Mouse (Mus musculus): ENCODE measurements around the gene Sigirr. TPM values are rescaled to one million over a fixed set of nuclear protein-coding genes. Genes with fewer than 3 reads are reported as not detected.

Gene Sigirr
- total and polyA plus RNA-seq, 2 experiments from 2014 or later, result 4.2 to 16.8 TPM

GRCm38 (mm10) chr7:141120605-141121004 is 20.2 kb upstream of the Sigirr start:
- Histone ChIP-seq H3K9ac (replicated peaks; ENCODE audit: low read depth, low read length) (no peak overlapping the region), H3K9me3 (replicated peaks; ENCODE audit: control insufficient read depth, low read length) (no peaks in the 10 kb centered on the region), H3K4me1 (ENCODE audit: control insufficient read depth, insufficient read depth) (0 out of 2 replicates have a peak, but pooled peaks cover 7% of the 10 kb centered on the region), H3K4me3 (ENCODE audit: low read depth, low read length) (no peak overlapping the region), H3K27ac (ENCODE audit: low read depth) (no peak overlapping the region), H3K4me2 (ENCODE audit: low read depth, low read length) (no peak overlapping the region), H3K27me3 (ENCODE audit: control insufficient read depth, insufficient read depth, low read length) (0 out of 2 replicates have a peak, but pooled peaks cover 6% of the 10 kb centered on the region), H3K36me3 (replicated peaks; ENCODE audit: control insufficient read depth, insufficient read depth, low read length) (no peaks in the 10 kb centered on the region)
- 78% methylated on average over 3 of the region's 3 CpGs for WGBS
- ATAC-seq (ENCODE audit: insufficient read depth, low read depth) (no peak), DNase-seq (ENCODE audit: low spot score) (no peak)
- TF ChIP-seq EP300 (IDR thresholded peaks at IDR 0.05; ENCODE audit: low read depth) (no peak), CTCF (IDR thresholded peaks at IDR 0.05; ENCODE audit: low read depth) (no peak)

GRCm38 (mm10) chr7:141119487-141119886 is 19.1 kb upstream of the Sigirr start:
- Histone ChIP-seq H3K4me2 (ENCODE audit: low read depth, low read length) (no peak overlapping the region), H3K27ac (ENCODE audit: low read depth) (no peak overlapping the region), H3K9me3 (replicated peaks; ENCODE audit: control insufficient read depth, low read length) (no peaks in the 10 kb centered on the region), H3K4me1 (ENCODE audit: control insufficient read depth, insufficient read depth) (0 out of 2 replicates have a peak, but pooled peaks cover 7% of the 10 kb centered on the region), H3K9ac (replicated peaks; ENCODE audit: low read depth, low read length) (no peak overlapping the region), H3K4me3 (ENCODE audit: low read depth, low read length) (no peak overlapping the region), H3K36me3 (replicated peaks; ENCODE audit: control insufficient read depth, insufficient read depth, low read length) (no peaks in the 10 kb centered on the region), H3K27me3 (ENCODE audit: control insufficient read depth, insufficient read depth, low read length) (0 out of 2 replicates have a peak, but pooled peaks cover 6% of the 10 kb centered on the region)
- TF ChIP-seq CTCF (IDR thresholded peaks at IDR 0.05; ENCODE audit: low read depth), result no peak
- no peak for TF ChIP-seq EP300 (IDR thresholded peaks at IDR 0.05; ENCODE audit: low read depth)
- 56% methylated on average over 3 of the region's 3 CpGs for WGBS
- ATAC-seq (ENCODE audit: insufficient read depth, low read depth), result no peak
- no peak for DNase-seq (ENCODE audit: low spot score)

GRCm38 (mm10) chr7:141117636-141118035 is 17.3 kb upstream of the Sigirr start, which contains the start of gene Ano9:
Gene Ano9 (minus strand): TSS chr7:141117806.
- no peak within 1 kb of the TSS for H3K27ac ChIP-seq (ENCODE audit: low read depth)
- H3K36me3 ChIP-seq (replicated peaks; ENCODE audit: control insufficient read depth, insufficient read depth, low read length), result no peaks in the 10 kb centered on the region
- 24% methylated on average over 9 of the region's 9 CpGs for WGBS
- no peak within 1 kb of the TSS for H3K4me2 ChIP-seq (ENCODE audit: low read depth, low read length)
- no peak within 1 kb of the TSS for H3K9ac ChIP-seq (replicated peaks; ENCODE audit: low read depth, low read length)
- H3K4me1 ChIP-seq (ENCODE audit: control insufficient read depth, insufficient read depth), result no peaks in the 10 kb centered on the region
- H3K4me3 ChIP-seq (ENCODE audit: low read depth, low read length), result no peak within 1 kb of the TSS
- DNase-seq (ENCODE audit: low spot score) (no peak), ATAC-seq (ENCODE audit: insufficient read depth, low read depth) (no peak)
- 0 out of 2 replicates have a peak, but pooled peaks cover 6% of the 10 kb centered on the region for H3K27me3 ChIP-seq (ENCODE audit: control insufficient read depth, insufficient read depth, low read length)
- TF ChIP-seq CTCF (IDR thresholded peaks at IDR 0.05; ENCODE audit: low read depth), result no peak
- no peak for TF ChIP-seq EP300 (IDR thresholded peaks at IDR 0.05; ENCODE audit: low read depth)
- no peaks in the 10 kb centered on the region for H3K9me3 ChIP-seq (replicated peaks; ENCODE audit: control insufficient read depth, low read length)

- no peak for TF ChIP-seq CTCF (IDR thresholded peaks at IDR 0.05; ENCODE audit: low read depth)
- TF ChIP-seq EP300 (IDR thresholded peaks at IDR 0.05; ENCODE audit: low read depth), result no peak
- DNase-seq (ENCODE audit: low spot score), result no peak
- WGBS, result 72% methylated on average over 9 of the region's 9 CpGs
- Histone ChIP-seq H3K4me3 (ENCODE audit: low read depth, low read length) (no peak overlapping the region), H3K4me1 (ENCODE audit: control insufficient read depth, insufficient read depth) (no peaks in the 10 kb centered on the region), H3K27me3 (ENCODE audit: control insufficient read depth, insufficient read depth, low read length) (0 out of 2 replicates have a peak, but pooled peaks cover 6% of the 10 kb centered on the region), H3K9me3 (replicated peaks; ENCODE audit: control insufficient read depth, low read length) (no peaks in the 10 kb centered on the region), H3K9ac (replicated peaks; ENCODE audit: low read depth, low read length) (no peak overlapping the region), H3K27ac (ENCODE audit: low read depth) (no peak overlapping the region), H3K4me2 (ENCODE audit: low read depth, low read length) (no peak overlapping the region), H3K36me3 (replicated peaks; ENCODE audit: control insufficient read depth, insufficient read depth, low read length) (no peaks in the 10 kb centered on the region)
- no peak for ATAC-seq (ENCODE audit: insufficient read depth, low read depth)
These were observed 15.5 kb upstream of the Sigirr start for GRCm38 (mm10) chr7:141115874-141116273.

- Histone ChIP-seq H3K36me3 (replicated peaks; ENCODE audit: control insufficient read depth, insufficient read depth, low read length) (no peaks in the 10 kb centered on the region), H3K9me3 (replicated peaks; ENCODE audit: control insufficient read depth, low read length) (no peaks in the 10 kb centered on the region), H3K27me3 (ENCODE audit: control insufficient read depth, insufficient read depth, low read length) (peaks cover 23% of the 10 kb centered on the region; the same call in 1 of the 2 replicates), H3K27ac (ENCODE audit: low read depth) (no peak overlapping the region), H3K4me1 (ENCODE audit: control insufficient read depth, insufficient read depth) (0 out of 2 replicates have a peak, but pooled peaks cover 3% of the 10 kb centered on the region), H3K4me2 (ENCODE audit: low read depth, low read length) (no peak overlapping the region), H3K9ac (replicated peaks; ENCODE audit: low read depth, low read length) (no peak overlapping the region), H3K4me3 (ENCODE audit: low read depth, low read length) (no peak overlapping the region)
- TF ChIP-seq CTCF (IDR thresholded peaks at IDR 0.05; ENCODE audit: low read depth) (no peak), EP300 (IDR thresholded peaks at IDR 0.05; ENCODE audit: low read depth) (no peak)
- DNase-seq (ENCODE audit: low spot score), result no peak
- no peak for ATAC-seq (ENCODE audit: insufficient read depth, low read depth)
- WGBS, result 39% methylated on average over 3 of the region's 3 CpGs
These were observed 2.8 kb upstream of the Sigirr start for GRCm38 (mm10) chr7:141103161-141103560.

GRCm38 (mm10) chr7:141097177-141097576 is 3.2 kb downstream of the Sigirr start:
- Histone ChIP-seq H3K4me1 (ENCODE audit: control insufficient read depth, insufficient read depth) (0 out of 2 replicates have a peak, but pooled peaks cover 3% of the 10 kb centered on the region), H3K9ac (replicated peaks; ENCODE audit: low read depth, low read length) (no peak overlapping the region), H3K9me3 (replicated peaks; ENCODE audit: control insufficient read depth, low read length) (no peaks in the 10 kb centered on the region), H3K4me3 (ENCODE audit: low read depth, low read length) (no peak overlapping the region), H3K36me3 (replicated peaks; ENCODE audit: control insufficient read depth, insufficient read depth, low read length) (no peaks in the 10 kb centered on the region), H3K4me2 (ENCODE audit: low read depth, low read length) (no peak overlapping the region), H3K27ac (ENCODE audit: low read depth) (peak overlapping the region; percentile 49), H3K27me3 (ENCODE audit: control insufficient read depth, insufficient read depth, low read length) (peaks cover 23% of the 10 kb centered on the region; the same call in 1 of the 2 replicates)
- 74% methylated on average over 5 of the region's 5 CpGs for WGBS
- DNase-seq (ENCODE audit: low spot score) (no peak), ATAC-seq (ENCODE audit: insufficient read depth, low read depth) (no peak)
- TF ChIP-seq CTCF (IDR thresholded peaks at IDR 0.05; ENCODE audit: low read depth) (no peak), EP300 (IDR thresholded peaks at IDR 0.05; ENCODE audit: low read depth) (no peak)
